Mouse (Mus musculus) brain, embryonic 14.5 days (tissue): ENCODE measurements at regions not wholly inside any gene's neighbourhood (a gene's known extent, or its start where the extent isn't known, plus 50 kb on each side); places are given as distances from the start of the nearest gene placed in this dataset.

Experiments
- CTCF ChIP-seq: fragments of 200-500 bp; IDR thresholded peaks from 2 replicates; pipeline ENCODE4 v1.5.1; 2012; ENCODE audit warnings: inconsistent platforms, mild to moderate bottlenecking, moderate library complexity, borderline replicate concordance; ENCODE audit not compliant: insufficient read depth, insufficient read length; ENCODE audit errors: extremely low read depth
- POLR2A ChIP-seq: fragments of 200-500 bp; IDR thresholded peaks from 2 replicates; pipeline ENCODE4 v1.6.1; 2012; ENCODE audit warnings: mild to moderate bottlenecking, inconsistent platforms, borderline replicate concordance; ENCODE audit not compliant: poor library complexity, insufficient read depth, insufficient read length, severe bottlenecking; ENCODE audit errors: extremely low read depth

DNA sequence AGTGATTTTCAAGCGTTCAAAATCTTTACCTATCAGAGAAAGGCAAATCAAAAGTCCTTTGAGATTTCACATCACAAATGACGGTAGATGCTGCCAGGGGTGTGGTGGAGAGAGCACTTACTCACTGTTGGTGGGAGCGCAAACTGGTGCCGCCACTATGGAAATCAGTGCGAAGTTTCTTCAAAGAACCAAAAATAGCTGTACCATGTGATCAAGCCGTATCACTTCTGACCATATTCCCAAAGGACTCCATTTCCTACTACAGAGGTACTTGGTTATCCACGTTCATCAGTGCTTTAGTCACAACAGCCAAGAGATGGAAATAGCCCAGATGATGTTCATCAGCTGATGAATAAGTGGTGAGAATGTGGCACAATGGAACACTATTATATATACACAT, 249.8 kb upstream of the Pum3 start:
- TF ChIP-seq CTCF: no peak
- TF ChIP-seq POLR2A: no peak
